Mouse (Mus musculus): ENCODE data around the gene Mucl2. TPM values are rescaled to one million over a fixed set of nuclear protein-coding genes. Genes with fewer than 3 reads are reported as not detected.
"Not testable (repeated sequence)": the region's sequence is repeated elsewhere in the genome, so short reads cannot be mapped to it uniquely, and the experiment has no call there.

Mucl2 gene
- polyA plus RNA-seq (2015; fragmentation: Nextera tagmentation; extraction: Ambion mirVana) = not detected in 2 replicates

DNA sequence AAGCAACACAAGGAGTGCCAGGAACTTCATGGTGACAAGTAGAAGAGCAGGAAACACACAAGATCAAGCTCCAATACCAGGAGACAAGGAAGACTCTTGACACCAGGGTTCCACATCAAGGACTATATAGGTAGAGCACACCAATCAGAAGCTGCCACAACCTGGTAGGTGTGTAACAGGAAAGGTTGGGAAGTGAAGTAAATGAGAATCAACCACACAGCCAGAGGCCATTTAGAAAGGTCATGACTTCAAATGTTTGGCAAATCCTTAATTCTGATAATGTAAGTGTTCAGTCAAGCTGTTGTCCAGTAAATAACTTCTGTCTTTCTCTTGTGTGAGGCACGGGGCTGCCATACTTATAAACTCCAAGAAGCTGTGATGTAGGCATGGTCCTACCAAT, at the start of gene Mucl2:
Gene Mucl2 (minus strand): TSS at position 101 of the 400 bp plus-strand sequence.
- Histone ChIP-seq H3K27me3 (replicated peaks; ENCODE audit: control insufficient read depth, insufficient read depth, low read length) (no peaks in the 10 kb centered on the region), H3K27ac (ENCODE audit: low read depth, low read length) (no peak within 1 kb of the TSS), H3K9me3 (ENCODE audit: control insufficient read depth) (no peaks in the 10 kb centered on the region), H3K36me3 (ENCODE audit: control insufficient read depth, insufficient read depth) (no peaks in the 10 kb centered on the region), H3K9ac (ENCODE audit: low read depth, low read length) (no peak within 1 kb of the TSS), H3K4me1 (replicated peaks; ENCODE audit: control insufficient read depth, insufficient read depth, low read length) (no peaks in the 10 kb centered on the region), H3K4me3 (ENCODE audit: low read depth, low read length) (no peak within 1 kb of the TSS), H3K4me2 (replicated peaks; ENCODE audit: low read depth) (no peak within 1 kb of the TSS)
- no peak for TF ChIP-seq CTCF (IDR thresholded peaks at IDR 0.05; ENCODE audit: low read depth)
- ATAC-seq = no peak
- WGBS = 82% methylated on average over 1 of the region's 1 CpGs

DNA sequence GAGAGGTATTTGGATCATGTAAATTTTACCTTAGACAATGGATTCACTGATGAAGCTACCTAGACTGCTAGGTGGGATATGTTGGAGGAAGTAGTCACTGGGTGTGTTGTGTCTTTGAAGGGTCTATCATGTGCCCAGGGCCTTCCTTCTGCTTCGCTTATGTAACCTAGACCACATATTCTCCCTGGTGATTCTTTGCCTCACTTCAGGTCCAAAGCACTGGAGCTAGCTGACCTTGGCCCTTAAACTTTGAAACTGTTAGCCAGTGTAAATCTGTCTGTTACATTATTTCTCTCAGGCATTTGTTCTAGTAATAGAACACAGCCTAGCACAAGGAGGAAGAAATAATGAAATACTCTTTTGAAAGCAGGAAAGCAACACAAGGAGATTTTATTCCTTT, 13.9 kb upstream of the Mucl2 start:
- H3K4me1 ChIP-seq (replicated peaks; ENCODE audit: control insufficient read depth, insufficient read depth, low read length); H3K27me3 ChIP-seq (replicated peaks; ENCODE audit: control insufficient read depth, insufficient read depth, low read length); ATAC-seq; H3K27ac ChIP-seq (ENCODE audit: low read depth, low read length); H3K4me2 ChIP-seq (replicated peaks; ENCODE audit: low read depth); H3K36me3 ChIP-seq (ENCODE audit: control insufficient read depth, insufficient read depth); H3K9me3 ChIP-seq (ENCODE audit: control insufficient read depth); H3K4me3 ChIP-seq (ENCODE audit: low read depth, low read length); H3K9ac ChIP-seq (ENCODE audit: low read depth, low read length): not testable (repeated sequence)
- WGBS = 44% methylated on average over 1 of the region's 1 CpGs

Small RNA genes within 50 kb of the gene (microRNA-seq; reads per million reads assigned to microRNA genes)
- gene Gm22852 = not detected

Other genes starting within 250 kb of the Mucl2 start
- gene Mucl1, start 143.8 kb downstream of the Mucl2 start, polyA plus RNA-seq (2015; fragmentation: Nextera tagmentation; extraction: Ambion mirVana) = not detected in 2 replicates

All from intestine, postnatal 0 days (tissue).